Mouse (Mus musculus) cerebellum, adult 2 months (tissue): ENCODE measurements around the gene Myrfl.

ENCODE experiments used
- CTCF ChIP-seq: fragments of 200-500 bp; IDR thresholded peaks from 2 replicates; pipeline ENCODE4 v1.5.1; 2011; ENCODE audit warnings: low read depth, mild to moderate bottlenecking, control low read depth, low read length, moderate library complexity, borderline replicate concordance; ENCODE audit not compliant: insufficient read depth
- POLR2A ChIP-seq: fragments of 200-500 bp; IDR thresholded peaks from 2 replicates; pipeline ENCODE4 v1.6.1; 2011; ENCODE audit warnings: low read length, control low read depth, borderline replicate concordance; ENCODE audit not compliant: insufficient read depth

DNA sequence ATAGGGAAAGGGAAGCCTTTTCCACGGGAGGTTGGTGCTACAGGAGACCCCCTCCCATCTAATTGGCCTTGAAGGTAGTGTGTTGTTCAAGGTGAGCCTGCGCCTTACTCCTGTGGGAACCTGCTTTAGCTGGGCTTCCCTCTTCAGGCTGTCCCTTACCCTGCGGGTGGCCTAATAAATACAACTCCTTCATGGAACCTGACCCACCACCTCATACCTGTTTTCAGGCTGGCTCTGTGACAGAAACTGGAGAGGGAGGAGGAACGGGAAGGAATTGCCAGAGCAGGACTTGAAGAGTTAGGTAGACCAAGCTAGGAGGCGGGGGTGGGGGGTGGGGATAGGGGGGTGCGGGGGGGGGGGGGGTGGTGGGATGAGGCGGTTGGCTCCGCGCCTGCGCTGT, 167.9 kb downstream of the Myrfl start:
- no peak for TF ChIP-seq POLR2A
- no peak for TF ChIP-seq CTCF
